Mouse (Mus musculus): ENCODE data around the gene Zfyve9. TPM values are rescaled to one million over a fixed set of nuclear protein-coding genes. Genes with fewer than 3 reads are reported as not detected.
"Not testable (repeated sequence)": the region's sequence is repeated elsewhere in the genome, so short reads cannot be mapped to it uniquely, and the experiment has no call there.

Zfyve9 gene
- polyA plus RNA-seq, 1 experiment from 2014 or later, result 4.0 TPM

GRCm38 (mm10) chr4:108708209-108708608, 72.4 kb downstream of the Zfyve9 start:
- Histone ChIP-seq H3K9ac (replicated peaks; ENCODE audit: low read depth) (no peak overlapping the region), H3K36me3 (ENCODE audit: insufficient read depth, low read length) (no peaks in the 10 kb centered on the region), H3K27me3 (replicated peaks; ENCODE audit: insufficient read depth, low read length) (no peaks in the 10 kb centered on the region), H3K27ac (ENCODE audit: low read length) (no peak overlapping the region), H3K4me1 (ENCODE audit: insufficient read depth, low read depth, low read length) (no peaks in the 10 kb centered on the region), H3K9me3 (ENCODE audit: low read length) (no peaks in the 10 kb centered on the region), H3K4me3 (ENCODE audit: low read depth, low read length) (no peak overlapping the region), H3K4me2 (replicated peaks; ENCODE audit: low read depth, low read length) (no peak overlapping the region)
- ATAC-seq (0 out of 2 replicates have a peak, but pooled peaks have one; percentile 26), DNase-seq (ENCODE audit: low spot score) (peak; percentile 78)
- TF ChIP-seq CTCF (IDR thresholded peaks at IDR 0.05) (no peak), EP300 (IDR thresholded peaks at IDR 0.05) (no peak)
- WGBS, result 44% methylated on average over 5 of the region's 5 CpGs

- H3K4me1 ChIP-seq (ENCODE audit: insufficient read depth, low read depth, low read length), result no peaks in the 10 kb centered on the region
- no peak overlapping the region for H3K9ac ChIP-seq (replicated peaks; ENCODE audit: low read depth)
- H3K9me3 ChIP-seq (ENCODE audit: low read length), result no peaks in the 10 kb centered on the region
- H3K4me2 ChIP-seq (replicated peaks; ENCODE audit: low read depth, low read length), result no peak overlapping the region
- H3K36me3 ChIP-seq (ENCODE audit: insufficient read depth, low read length), result no peaks in the 10 kb centered on the region
- ATAC-seq (peak; percentile 50), DNase-seq (ENCODE audit: low spot score) (peak; percentile 76)
- no peaks in the 10 kb centered on the region for H3K27me3 ChIP-seq (replicated peaks; ENCODE audit: insufficient read depth, low read length)
- TF ChIP-seq EP300 (IDR thresholded peaks at IDR 0.05) (no peak), CTCF (IDR thresholded peaks at IDR 0.05) (peak; percentile 81)
- H3K27ac ChIP-seq (ENCODE audit: low read length), result no peak overlapping the region
- WGBS, result 47% methylated on average over 3 of the region's 3 CpGs
- H3K4me3 ChIP-seq (ENCODE audit: low read depth, low read length), result no peak overlapping the region
These were observed 83.7 kb downstream of the Zfyve9 start for GRCm38 (mm10) chr4:108696934-108697333.

GRCm38 (mm10) chr4:108691469-108691868, 89.1 kb downstream of the Zfyve9 start:
- Histone ChIP-seq H3K9ac (replicated peaks; ENCODE audit: low read depth) (no peak overlapping the region), H3K36me3 (ENCODE audit: insufficient read depth, low read length) (peaks cover 5% of the 10 kb centered on the region; the same call in 1 of the 2 replicates), H3K4me3 (ENCODE audit: low read depth, low read length) (no peak overlapping the region), H3K4me2 (replicated peaks; ENCODE audit: low read depth, low read length) (no peak overlapping the region), H3K9me3 (ENCODE audit: low read length) (no peaks in the 10 kb centered on the region), H3K4me1 (ENCODE audit: insufficient read depth, low read depth, low read length) (no peaks in the 10 kb centered on the region), H3K27me3 (replicated peaks; ENCODE audit: insufficient read depth, low read length) (no peaks in the 10 kb centered on the region), H3K27ac (ENCODE audit: low read length) (no peak overlapping the region)
- DNase-seq (ENCODE audit: low spot score) (no peak), ATAC-seq (no peak)
- no peak for TF ChIP-seq CTCF (IDR thresholded peaks at IDR 0.05)
- TF ChIP-seq EP300 (IDR thresholded peaks at IDR 0.05), result no peak

GRCm38 (mm10) chr4:108690479-108690878, 90.1 kb downstream of the Zfyve9 start:
- peaks cover 5% of the 10 kb centered on the region; the same call in 1 of the 2 replicates for H3K36me3 ChIP-seq (ENCODE audit: insufficient read depth, low read length)
- H3K4me3 ChIP-seq (ENCODE audit: low read depth, low read length), result no peak overlapping the region
- H3K27ac ChIP-seq (ENCODE audit: low read length), result no peak overlapping the region
- no peak for DNase-seq (ENCODE audit: low spot score)
- no peaks in the 10 kb centered on the region for H3K9me3 ChIP-seq (ENCODE audit: low read length)
- no peak overlapping the region for H3K9ac ChIP-seq (replicated peaks; ENCODE audit: low read depth)
- H3K4me2 ChIP-seq (replicated peaks; ENCODE audit: low read depth, low read length), result no peak overlapping the region
- ATAC-seq, result no peak
- 97% methylated on average over 3 of the region's 3 CpGs for WGBS
- no peak for TF ChIP-seq CTCF (IDR thresholded peaks at IDR 0.05)
- TF ChIP-seq EP300 (IDR thresholded peaks at IDR 0.05), result no peak
- no peaks in the 10 kb centered on the region for H3K4me1 ChIP-seq (ENCODE audit: insufficient read depth, low read depth, low read length)
- no peaks in the 10 kb centered on the region for H3K27me3 ChIP-seq (replicated peaks; ENCODE audit: insufficient read depth, low read length)

- H3K27me3 ChIP-seq (replicated peaks; ENCODE audit: insufficient read depth, low read length); H3K36me3 ChIP-seq (ENCODE audit: insufficient read depth, low read length); H3K27ac ChIP-seq (ENCODE audit: low read length); H3K4me1 ChIP-seq (ENCODE audit: insufficient read depth, low read depth, low read length); DNase-seq (ENCODE audit: low spot score); H3K4me2 ChIP-seq (replicated peaks; ENCODE audit: low read depth, low read length); H3K4me3 ChIP-seq (ENCODE audit: low read depth, low read length); H3K9ac ChIP-seq (replicated peaks; ENCODE audit: low read depth); ATAC-seq; H3K9me3 ChIP-seq (ENCODE audit: low read length): not testable (repeated sequence)
- WGBS, result 89% methylated on average over 4 of the region's 7 CpGs
These were observed 93.5 kb downstream of the Zfyve9 start for GRCm38 (mm10) chr4:108687098-108687497.

- DNase-seq (ENCODE audit: low spot score) (no peak), ATAC-seq (no peak)
- H3K4me1 ChIP-seq (ENCODE audit: insufficient read depth, low read depth, low read length), result no peaks in the 10 kb centered on the region
- 65% methylated on average over 3 of the region's 3 CpGs for WGBS
- H3K4me3 ChIP-seq (ENCODE audit: low read depth, low read length), result no peak overlapping the region
- H3K36me3 ChIP-seq (ENCODE audit: insufficient read depth, low read length), result peaks cover 9% of the 10 kb centered on the region; the same call in 1 of the 2 replicates
- H3K9ac ChIP-seq (replicated peaks; ENCODE audit: low read depth), result no peak overlapping the region
- no peaks in the 10 kb centered on the region for H3K9me3 ChIP-seq (ENCODE audit: low read length)
- no peak overlapping the region for H3K27ac ChIP-seq (ENCODE audit: low read length)
- no peak overlapping the region for H3K4me2 ChIP-seq (replicated peaks; ENCODE audit: low read depth, low read length)
- TF ChIP-seq EP300 (IDR thresholded peaks at IDR 0.05) (no peak), CTCF (IDR thresholded peaks at IDR 0.05) (no peak)
- no peaks in the 10 kb centered on the region for H3K27me3 ChIP-seq (replicated peaks; ENCODE audit: insufficient read depth, low read length)
These were observed 94.4 kb downstream of the Zfyve9 start for GRCm38 (mm10) chr4:108686156-108686555.

- Histone ChIP-seq H3K4me2 (replicated peaks; ENCODE audit: low read depth, low read length) (no peak overlapping the region), H3K9me3 (ENCODE audit: low read length) (no peaks in the 10 kb centered on the region), H3K36me3 (ENCODE audit: insufficient read depth, low read length) (peaks cover 4% of the 10 kb centered on the region; the same call in 1 of the 2 replicates), H3K27me3 (replicated peaks; ENCODE audit: insufficient read depth, low read length) (no peaks in the 10 kb centered on the region), H3K4me1 (ENCODE audit: insufficient read depth, low read depth, low read length) (no peaks in the 10 kb centered on the region), H3K9ac (replicated peaks; ENCODE audit: low read depth) (no peak overlapping the region), H3K4me3 (ENCODE audit: low read depth, low read length) (no peak overlapping the region), H3K27ac (ENCODE audit: low read length) (no peak overlapping the region)
- DNase-seq (ENCODE audit: low spot score), result peak; percentile 21
- no peak for ATAC-seq
- 44% methylated on average over 2 of the region's 2 CpGs for WGBS
- TF ChIP-seq CTCF (IDR thresholded peaks at IDR 0.05), result peak; percentile 63
- TF ChIP-seq EP300 (IDR thresholded peaks at IDR 0.05), result no peak
These were observed 116.2 kb downstream of the Zfyve9 start for GRCm38 (mm10) chr4:108664407-108664806.
